Mouse (Mus musculus) testis, adult 2 months (tissue): ENCODE measurements around the gene Efemp2.

Experiments used
- CTCF ChIP-seq: fragments of 200-500 bp; IDR thresholded peaks from 2 replicates; pipeline ENCODE4 v1.5.1; 2012; ENCODE audit warnings: low read depth, mild to moderate bottlenecking, inconsistent platforms, low read length, moderate library complexity; ENCODE audit not compliant: control insufficient read depth, insufficient read depth, insufficient replicate concordance
- POLR2A ChIP-seq: fragments of 200-500 bp; IDR thresholded peaks from 2 replicates; pipeline ENCODE4 v1.6.1; 2012; ENCODE audit warnings: low read depth, mild to moderate bottlenecking, inconsistent platforms, low read length, moderate library complexity; ENCODE audit not compliant: control insufficient read depth

- TF ChIP-seq CTCF: no peak
- TF ChIP-seq POLR2A: no peak
Observed at GRCm38 (mm10) chr19:5513005-5513349, 39.2 kb downstream of the Efemp2 start.
